Mouse (Mus musculus): ENCODE measurements around the gene Naip5.
"Not testable (repeated sequence)": the region's sequence is repeated elsewhere in the genome, so short reads cannot be mapped to it uniquely, and the experiment has no call there.

Gene Naip5

GRCm38 (mm10) chr13:100246223-100246622 lies at the start of gene Naip5:
Gene Naip5 (minus strand): TSS chr13:100246323.
- not testable (repeated sequence) for DNase-seq (ENCODE audit: low spot score in 2 of 2)

- DNase-seq (ENCODE audit: low spot score in 2 of 2), result no peak
These were observed 38.5 kb upstream of the Naip5 start for GRCm38 (mm10) chr13:100284611-100285010.

GRCm38 (mm10) chr13:100271474-100272132 lies 25.5 kb upstream of the Naip5 start:
- DNase-seq (ENCODE audit: low spot score in 2 of 2), result not testable (repeated sequence)

GRCm38 (mm10) chr13:100256996-100257395 lies 10.9 kb upstream of the Naip5 start:
- DNase-seq (ENCODE audit: low spot score in 2 of 2), result not testable (repeated sequence)

GRCm38 (mm10) chr13:100255925-100256324 lies 9.8 kb upstream of the Naip5 start:
- not testable (repeated sequence) for DNase-seq (ENCODE audit: low spot score in 2 of 2)

GRCm38 (mm10) chr13:100251897-100252296 lies 5.8 kb upstream of the Naip5 start:
- not testable (repeated sequence) for DNase-seq (ENCODE audit: low spot score in 2 of 2)

GRCm38 (mm10) chr13:100246896-100247519 lies 885 bp upstream of the Naip5 start:
- not testable (repeated sequence) for DNase-seq (ENCODE audit: low spot score in 2 of 2)

GRCm38 (mm10) chr13:100243702-100244101 lies 2.4 kb downstream of the Naip5 start:
- no peak for DNase-seq (ENCODE audit: low spot score in 2 of 2)

GRCm38 (mm10) chr13:100213683-100214082 lies 32.4 kb downstream of the Naip5 start:
- not testable (repeated sequence) for DNase-seq (ENCODE audit: low spot score in 2 of 2)

GRCm38 (mm10) chr13:100210540-100210939 lies 35.6 kb downstream of the Naip5 start:
- no peak for DNase-seq (ENCODE audit: low spot score in 2 of 2)

GRCm38 (mm10) chr13:100203319-100203718 lies 42.8 kb downstream of the Naip5 start:
- DNase-seq (ENCODE audit: low spot score in 2 of 2), result no peak

- DNase-seq (ENCODE audit: low spot score in 2 of 2), result not testable (repeated sequence)
These were observed 44.3 kb downstream of the Naip5 start, which contains the start of gene Naip2 for GRCm38 (mm10) chr13:100201659-100202333. Gene Naip2 (minus strand): TSS chr13:100202092.

- no peak for DNase-seq (ENCODE audit: low spot score in 2 of 2)
These were observed 45.3 kb downstream of the Naip5 start for GRCm38 (mm10) chr13:100200778-100201177.

- DNase-seq (ENCODE audit: low spot score in 2 of 2), result no peak
These were observed 50.7 kb downstream of the Naip5 start for GRCm38 (mm10) chr13:100195421-100195820.

GRCm38 (mm10) chr13:100183111-100183510 lies 63.0 kb downstream of the Naip5 start:
- not testable (repeated sequence) for DNase-seq (ENCODE audit: low spot score in 2 of 2)

- DNase-seq (ENCODE audit: low spot score in 2 of 2), result not testable (repeated sequence)
These were observed 71.8 kb downstream of the Naip5 start for GRCm38 (mm10) chr13:100174360-100174759.

GRCm38 (mm10) chr13:100166378-100166777 lies 79.7 kb downstream of the Naip5 start:
- DNase-seq (ENCODE audit: low spot score in 2 of 2), result not testable (repeated sequence)

GRCm38 (mm10) chr13:100162467-100162866 lies 83.7 kb downstream of the Naip5 start:
- not testable (repeated sequence) for DNase-seq (ENCODE audit: low spot score in 2 of 2)
